Mouse (Mus musculus) CH12.LX (cell line): ENCODE measurements around the gene Slc47a2. TPM values are rescaled to one million over a fixed set of nuclear protein-coding genes. Genes with fewer than 3 reads are reported as not detected.

Experiments
- DNase-seq: peaks from one replicate; pipeline ENCODE4 v3.0.0-alpha.2; 2013; ENCODE audit errors: extremely low read depth
- H3K27ac ChIP-seq: 2 replicates; pipeline ENCODE4 v1.5.1; 2012; ENCODE audit warnings: low read depth, mild to moderate bottlenecking, control low read depth, moderate library complexity; ENCODE audit not compliant: insufficient read depth
- H3K27me3 ChIP-seq: replicated peaks from 2 replicates; pipeline ENCODE3; 2012; ENCODE audit warnings: inconsistent platforms
- H3K36me3 ChIP-seq, 2 experiments: replicated peaks in 1 of 2; 2 replicates each; pipeline versions ENCODE3 to v1.6.1; 2012; ENCODE audit warnings: inconsistent platforms in 1 of 2, low read length in 1 of 2, mild to moderate bottlenecking in 1 of 2, mixed read lengths in 1 of 2, moderate library complexity in 1 of 2; ENCODE audit not compliant: control insufficient read depth in 1 of 2, insufficient read depth in 1 of 2
- H3K4me1 ChIP-seq, 2 experiments: 2 replicates each; pipeline ENCODE4 v1.6.1; 2012; ENCODE audit warnings: inconsistent platforms in 1 of 2, moderate library complexity in 1 of 2; ENCODE audit not compliant: insufficient read depth in 2 of 2, control insufficient read depth in 1 of 2
- H3K4me2 ChIP-seq: 2 replicates; pipeline ENCODE4 v1.6.1; 2012; ENCODE audit warnings: low read depth, mild to moderate bottlenecking, control low read depth; ENCODE audit not compliant: poor library complexity, insufficient read depth, severe bottlenecking
- H3K4me3 ChIP-seq, 3 experiments: fragments of 150-350 bp in 1 of 3; sonication (generic) in 1 of 3; replicated peaks in 1 of 3; 2 replicates each; pipeline versions ENCODE3 to v1.5.1; 2011 to 2012; ENCODE audit warnings: low read depth in 2 of 3, low read length in 2 of 3, mild to moderate bottlenecking in 2 of 3, moderate library complexity in 2 of 3, control low read depth in 1 of 3, improper control_type of control experiment in 1 of 3, inconsistent platforms in 1 of 3, mixed read lengths in 1 of 3; ENCODE audit not compliant: poor library complexity in 1 of 3
- H3K79me2 ChIP-seq: replicated peaks from 2 replicates; pipeline ENCODE4 v1.6.1; 2012; ENCODE audit warnings: mild to moderate bottlenecking, moderate library complexity; ENCODE audit not compliant: control insufficient read depth, poor library complexity, insufficient read depth, severe bottlenecking; ENCODE audit errors: extremely low read depth
- H3K9ac ChIP-seq: 2 replicates; pipeline ENCODE4 v1.6.1; 2012; ENCODE audit warnings: low read depth, mild to moderate bottlenecking, control low read depth, moderate library complexity; ENCODE audit not compliant: insufficient read depth
- H3K9me3 ChIP-seq: replicated peaks from 2 replicates; pipeline ENCODE3; 2012; ENCODE audit warnings: low read length, inconsistent platforms, mixed read lengths
- BHLHE40 ChIP-seq: IDR thresholded peaks from 2 replicates; pipeline ENCODE4 v1.6.1; 2011; ENCODE audit warnings: mild to moderate bottlenecking, low read depth, low read length, improper control_type of control experiment
- CHD1 ChIP-seq: IDR thresholded peaks from 2 replicates; pipeline ENCODE4 v1.6.1; 2012; ENCODE audit warnings: low read depth, low read length, improper control_type of control experiment, inconsistent platforms
- CTCF ChIP-seq, 2 experiments: IDR thresholded peaks in 1 of 2; conservative IDR thresholded peaks in 1 of 2; 2 replicates each; pipeline ENCODE4 v1.5.1; 2011 to 2012; ENCODE audit warnings: low read depth in 2 of 2, low read length in 2 of 2, improper control_type of control experiment in 1 of 2, inconsistent platforms in 1 of 2, mild to moderate bottlenecking in 1 of 2, moderate library complexity in 1 of 2
- E2F4 ChIP-seq: IDR thresholded peaks from 2 replicates; pipeline ENCODE4 v1.6.1; 2011; ENCODE audit warnings: low read depth, low read length, improper control_type of control experiment; ENCODE audit not compliant: insufficient replicate concordance
- ELF1 ChIP-seq: IDR thresholded peaks from 2 replicates; pipeline ENCODE4 v1.6.1; 2014; ENCODE audit warnings: low read depth, mild to moderate bottlenecking, inconsistent platforms, low read length, improper control_type of control experiment
- EP300 ChIP-seq: IDR thresholded peaks from 2 replicates; pipeline ENCODE4 v1.6.1; 2011; ENCODE audit warnings: low read length, improper control_type of control experiment
- ETS1 ChIP-seq: conservative IDR thresholded peaks from 2 replicates; pipeline ENCODE4 v1.6.1; 2012; ENCODE audit warnings: low read depth, mild to moderate bottlenecking, inconsistent platforms, low read length, improper control_type of control experiment, moderate library complexity
- HCFC1 ChIP-seq: IDR thresholded peaks from 2 replicates; pipeline ENCODE4 v1.6.1; 2012; ENCODE audit warnings: low read depth, mild to moderate bottlenecking, inconsistent platforms, low read length, improper control_type of control experiment
- JUN ChIP-seq: IDR thresholded peaks from 2 replicates; pipeline ENCODE4 v1.6.1; 2011; ENCODE audit warnings: low read depth, mild to moderate bottlenecking, low read length, improper control_type of control experiment, moderate library complexity; ENCODE audit not compliant: insufficient read depth
- JUND ChIP-seq: conservative IDR thresholded peaks from 2 replicates; pipeline ENCODE4 v1.6.1; 2011; ENCODE audit warnings: low read depth, low read length, improper control_type of control experiment
- KAT2A ChIP-seq: IDR thresholded peaks from 2 replicates; pipeline ENCODE4 v1.6.1; 2012; ENCODE audit warnings: low read length, improper control_type of control experiment, inconsistent platforms; ENCODE audit not compliant: insufficient replicate concordance
- MAX ChIP-seq: IDR thresholded peaks from 2 replicates; pipeline ENCODE4 v1.6.1; 2011; ENCODE audit warnings: low read length, improper control_type of control experiment
- MEF2A ChIP-seq: IDR thresholded peaks from 2 replicates; pipeline ENCODE4 v1.6.1; 2014; ENCODE audit warnings: low read depth, mild to moderate bottlenecking, inconsistent platforms, low read length, improper control_type of control experiment, borderline replicate concordance
- MXI1 ChIP-seq: IDR thresholded peaks from 2 replicates; pipeline ENCODE4 v1.6.1; 2011; ENCODE audit warnings: mild to moderate bottlenecking, low read depth, low read length, improper control_type of control experiment
- MYC ChIP-seq: IDR thresholded peaks from 2 replicates; pipeline ENCODE4 v1.6.1; 2011; ENCODE audit warnings: low read depth, mild to moderate bottlenecking, improper control_type of control experiment, low read length
- NRF1 ChIP-seq: IDR thresholded peaks from 2 replicates; pipeline ENCODE4 v1.6.1; 2014; ENCODE audit warnings: low read depth, mild to moderate bottlenecking, inconsistent platforms, low read length, improper control_type of control experiment, moderate library complexity
- PAX5 ChIP-seq: IDR thresholded peaks from 2 replicates; pipeline ENCODE4 v1.6.1; 2012; ENCODE audit warnings: low read length, inconsistent platforms, mixed read lengths
- POLR2A ChIP-seq: IDR thresholded peaks from 2 replicates; pipeline ENCODE4 v1.6.1; 2011; ENCODE audit warnings: low read depth, mild to moderate bottlenecking, improper control_type of control experiment, low read length
- POLR2AphosphoS2 ChIP-seq: IDR thresholded peaks from 2 replicates; pipeline ENCODE4 v1.6.1; 2011; ENCODE audit warnings: low read depth, low read length, improper control_type of control experiment
- RCOR1 ChIP-seq: conservative IDR thresholded peaks from 2 replicates; pipeline ENCODE4 v1.6.1; 2012; ENCODE audit warnings: low read depth, mild to moderate bottlenecking, inconsistent platforms, low read length, improper control_type of control experiment
- SIN3A ChIP-seq: IDR thresholded peaks from 2 replicates; pipeline ENCODE4 v1.6.1; 2012; ENCODE audit warnings: low read length, improper control_type of control experiment, inconsistent platforms
- SMC3 ChIP-seq: IDR thresholded peaks from 2 replicates; pipeline ENCODE4 v1.6.1; 2011; ENCODE audit warnings: low read depth, low read length, improper control_type of control experiment
- TBP ChIP-seq: conservative IDR thresholded peaks from 2 replicates; pipeline ENCODE4 v1.6.1; 2011; ENCODE audit warnings: low read depth, low read length, improper control_type of control experiment
- TCF12 ChIP-seq: IDR thresholded peaks from 2 replicates; pipeline ENCODE4 v1.6.1; 2014; ENCODE audit warnings: low read depth, mild to moderate bottlenecking, inconsistent platforms, low read length, improper control_type of control experiment
- UBTF ChIP-seq: IDR thresholded peaks from 2 replicates; pipeline ENCODE4 v1.6.1; 2012; ENCODE audit warnings: low read depth, mild to moderate bottlenecking, inconsistent platforms, low read length, improper control_type of control experiment, moderate library complexity
- USF1 ChIP-seq: IDR thresholded peaks from 2 replicates; pipeline ENCODE4 v1.6.1; 2014; ENCODE audit warnings: low read depth, mild to moderate bottlenecking, inconsistent platforms, low read length, improper control_type of control experiment
- ZKSCAN1 ChIP-seq: IDR thresholded peaks from 2 replicates; pipeline ENCODE4 v1.6.1; 2012; ENCODE audit warnings: low read depth, inconsistent platforms, low read length, improper control_type of control experiment, borderline replicate concordance
- ZNF384 ChIP-seq: IDR thresholded peaks from 2 replicates; pipeline ENCODE4 v1.6.1; 2012; ENCODE audit warnings: low read depth, low read length, improper control_type of control experiment, inconsistent platforms
- dilution Hi-C: fragments of 300-500 bp; cut with MboI; formaldehyde crosslinking; loops from 2 replicates; pipeline ENCODE4 v1.14.3; 2020; ENCODE audit warnings: low sequenced_read_pairs; ENCODE audit not compliant: extremely low pct_unique_long_range_greater_than_20kb, extremely low pct_ligation_motif_present
- in situ Hi-C: fragments of 300-500 bp; cut with MboI; formaldehyde crosslinking; loops from 3 replicates; pipeline ENCODE4 v1.14.3; 2019; ENCODE audit warnings: low sequenced_read_pairs, low pct_ligation_motif_present, low pct_unique_long_range_greater_than_20kb, mixed read lengths
- polyA plus RNA-seq: library from polyadenylated mRNA; unstranded; fragments of >175 nt; gene quantifications from 2 replicates; pipeline ENCODE4 v1.2.1, GENCODE M21; 2012; ENCODE audit warnings: low read depth; ENCODE audit not compliant: insufficient read length
- total RNA-seq, 2 experiments: library from RNA; depleted of rRNA; stranded (reverse); fragments of 300-350 nt in 1 of 2; fragments of >200 nt in 1 of 2; gene quantifications; 2 replicates each; pipeline ENCODE4 v1.2.3; 2012 to 2014

Slc47a2 gene
- total and polyA plus RNA-seq, 3 experiments = 0.08 to 0.68 (median 0.39) TPM

- H3K36me3 ChIP-seq = peaks cover 24 to 81% of the 10 kb centered on the region in 2 experiments
- dilution Hi-C loops (no loop called here), in situ Hi-C loops (no loop called here)
- H3K4me2 ChIP-seq = no peak within 1 kb of the TSS
- no peak within 1 kb of the TSS for H3K4me3 ChIP-seq
- H3K79me2 ChIP-seq = no peaks in the 10 kb centered on the region
- no peak within 1 kb of the TSS for H3K27ac ChIP-seq
- no peak for DNase-seq
- H3K9me3 ChIP-seq = peaks cover 7% of the 10 kb centered on the region
- no peak for TF ChIP-seq EP300
- TF ChIP-seq MYC = no peak
- TF ChIP-seq POLR2A = no peak
- no peak for TF ChIP-seq MXI1
- TF ChIP-seq ELF1 = no peak
- TF ChIP-seq POLR2AphosphoS2 = no peak
- TF ChIP-seq E2F4 = no peak
- no peak for TF ChIP-seq NRF1
- no peak for TF ChIP-seq MAX
- TF ChIP-seq ZKSCAN1 = no peak
- TF ChIP-seq SIN3A = no peak
- no peak for TF ChIP-seq JUND
- no peak for TF ChIP-seq ETS1
- TF ChIP-seq PAX5 = no peak
- TF ChIP-seq SMC3 = no peak
- no peak for TF ChIP-seq KAT2A
- no peak for TF ChIP-seq ZNF384
- TF ChIP-seq, all 38 proteins: peak for 0
- peaks cover 0 to 21% of the 10 kb centered on the region in 2 experiments; a peak in 2 of 4 replicates for H3K4me1 ChIP-seq
- no peak within 1 kb of the TSS for H3K9ac ChIP-seq
- H3K27me3 ChIP-seq = peaks cover 2% of the 10 kb centered on the region
Measured at GRCm38 (mm10) chr11:61377881-61378613, 35.4 kb upstream of the Slc47a2 start, which contains the start of gene Slc47a1. Slc47a1 (minus strand) TSS chr11:61378345.

GRCm38 (mm10) chr11:61368668-61369067 lies 26.0 kb upstream of the Slc47a2 start:
- Histone ChIP-seq H3K27me3 (peaks cover 11% of the 10 kb centered on the region), H3K36me3 (peaks cover 42 to 88% of the 10 kb centered on the region in 2 experiments), H3K9ac (no peak overlapping the region), H3K27ac (no peak overlapping the region), H3K4me2 (no peak overlapping the region), H3K4me3 (no peak overlapping the region), H3K9me3 (no peaks in the 10 kb centered on the region), H3K79me2 (no peaks in the 10 kb centered on the region), H3K4me1 (no peaks in the 10 kb centered on the region)
- dilution Hi-C loops = no loop called here
- no peak for DNase-seq
- in situ Hi-C loops = no loop called here
- no peak for TF ChIP-seq SIN3A
- TF ChIP-seq SMC3 = no peak
- no peak for TF ChIP-seq USF1
- no peak for TF ChIP-seq TBP
- no peak for TF ChIP-seq BHLHE40
- TF ChIP-seq ETS1 = no peak
- no peak for TF ChIP-seq MAX
- TF ChIP-seq HCFC1 = no peak
- no peak for TF ChIP-seq JUND
- TF ChIP-seq CHD1 = no peak
- TF ChIP-seq ZKSCAN1 = no peak
- TF ChIP-seq TCF12 = no peak
- TF ChIP-seq NRF1 = no peak
- no peak for TF ChIP-seq JUN
- no peak for TF ChIP-seq POLR2AphosphoS2
- no peak for TF ChIP-seq RCOR1
- TF ChIP-seq UBTF = no peak
- no peak for TF ChIP-seq MEF2A
- TF ChIP-seq CTCF (conservative IDR thresholded peaks at IDR 0.05 in 1 of 2, IDR thresholded peaks at IDR 0.05 in 1 of 2; ENCODE audit: low read depth in 2 of 2, low read length in 2 of 2) = no peak
